Mouse (Mus musculus) forebrain, embryonic 13.5 days (tissue): Measurements from ENCODE around the gene Obox1. TPM values are rescaled to one million over a fixed set of nuclear protein-coding genes. Genes with fewer than 3 reads are reported as not detected.
"Not testable (repeated sequence)": the region's sequence is repeated elsewhere in the genome, so short reads cannot be mapped to it uniquely, and the experiment has no call there.

Source experiments
- ATAC-seq: fragments of 200-750 bp; cut with Nextera tagmentation; 2 replicates; pipeline ENCODE4 v1.8.0; 2017
- H3K27ac ChIP-seq: fragments of 300-500 bp; sonication (generic); 2 replicates; pipeline ENCODE4 v1.5.1; 2015; ENCODE audit warnings: inconsistent platforms, mild to moderate bottlenecking, moderate library complexity
- H3K27me3 ChIP-seq: fragments of 300-500 bp; sonication (generic); 2 replicates; pipeline ENCODE4 v1.6.1; 2015; ENCODE audit warnings: mild to moderate bottlenecking, inconsistent platforms
- H3K36me3 ChIP-seq: fragments of 300-500 bp; sonication (generic); 2 replicates; pipeline ENCODE4 v1.6.1; 2015; ENCODE audit warnings: mild to moderate bottlenecking, inconsistent platforms; ENCODE audit not compliant: poor library complexity, severe bottlenecking
- H3K4me1 ChIP-seq: fragments of 300-500 bp; sonication (generic); 2 replicates; pipeline ENCODE4 v1.6.1; 2015; ENCODE audit warnings: inconsistent platforms
- H3K4me2 ChIP-seq: fragments of 300-500 bp; sonication (generic); 2 replicates; pipeline ENCODE4 v1.6.1; 2015; ENCODE audit warnings: inconsistent platforms, mild to moderate bottlenecking, moderate library complexity
- H3K4me3 ChIP-seq: fragments of 300-500 bp; sonication (generic); 2 replicates; pipeline ENCODE4 v1.5.1; 2015; ENCODE audit warnings: mild to moderate bottlenecking, inconsistent platforms
- H3K9ac ChIP-seq: fragments of 300-500 bp; sonication (generic); 2 replicates; pipeline ENCODE4 v1.6.1; 2015; ENCODE audit warnings: mild to moderate bottlenecking, inconsistent platforms
- H3K9me3 ChIP-seq: fragments of 300-500 bp; sonication (generic); replicated peaks from 2 replicates; pipeline ENCODE4 v1.6.1; 2016; ENCODE audit warnings: inconsistent platforms
- WGBS: fragments of 180-500 bp; shearing (Covaris S2); methylation state at CpG from one replicate; pipeline ENCODE4 v1.1.7; 2015; 5-methylcytosine and 5-hydroxymethylcytosine counted together
- polyA plus RNA-seq: library from polyadenylated mRNA; unstranded; fragments of >200 nt; fragmentation: Nextera tagmentation; extraction: Ambion mirVana; gene quantifications from 2 replicates; pipeline ENCODE4 v1.2.1, GENCODE M21; 2015

The Obox1 gene
- not detected in 2 replicates for polyA plus RNA-seq

GRCm38 (mm10) chr7:15388421-15388998 lies at the start of gene Obox1, which contains the start of gene Obox2:
Gene Obox1 (plus strand): TSS chr7:15388948.
Gene Obox2 (plus strand): TSS chr7:15388721.
- not testable (repeated sequence) for ATAC-seq, H3K4me2 ChIP-seq, H3K9ac ChIP-seq, H3K9me3 ChIP-seq, H3K36me3 ChIP-seq, H3K4me1 ChIP-seq, H3K4me3 ChIP-seq, H3K27ac ChIP-seq, H3K27me3 ChIP-seq
- WGBS, result no CpG with 5 or more reads among the region's 2 CpGs

GRCm38 (mm10) chr7:15399147-15399874 lies 10.6 kb downstream of the Obox1 start:
- peaks cover 33% of the 10 kb centered on the region for H3K9me3 ChIP-seq
- not testable (repeated sequence) for ATAC-seq, H3K9ac ChIP-seq, H3K27ac ChIP-seq, H3K27me3 ChIP-seq, H3K36me3 ChIP-seq, H3K4me3 ChIP-seq, H3K4me1 ChIP-seq, H3K4me2 ChIP-seq
- WGBS, result 66% methylated on average over 3 of the region's 3 CpGs

- not testable (repeated sequence) for H3K9ac ChIP-seq, H3K4me3 ChIP-seq, H3K9me3 ChIP-seq, H3K27me3 ChIP-seq, ATAC-seq, H3K36me3 ChIP-seq, H3K27ac ChIP-seq, H3K4me1 ChIP-seq, H3K4me2 ChIP-seq
- WGBS, result 89% methylated on average over 10 of the region's 10 CpGs
Observed at GRCm38 (mm10) chr7:15406816-15407215, 18.1 kb downstream of the Obox1 start.

- not testable (repeated sequence) for H3K27me3 ChIP-seq, H3K36me3 ChIP-seq, H3K4me1 ChIP-seq, ATAC-seq, H3K9ac ChIP-seq, H3K4me2 ChIP-seq, H3K4me3 ChIP-seq, H3K27ac ChIP-seq
- WGBS, result 86% methylated on average over 9 of the region's 9 CpGs
- peaks cover 13% of the 10 kb centered on the region for H3K9me3 ChIP-seq
Observed at GRCm38 (mm10) chr7:15418046-15418445, 29.3 kb downstream of the Obox1 start.

- WGBS, result 84% methylated on average over 4 of the region's 4 CpGs
- not testable (repeated sequence) for H3K36me3 ChIP-seq
Observed at GRCm38 (mm10) chr7:15425537-15425936, 36.8 kb downstream of the Obox1 start.

GRCm38 (mm10) chr7:15509411-15509810 lies 120.7 kb downstream of the Obox1 start:
- H3K4me2 ChIP-seq, H3K9me3 ChIP-seq, H3K4me3 ChIP-seq, H3K36me3 ChIP-seq, ATAC-seq, H3K27me3 ChIP-seq, H3K4me1 ChIP-seq, H3K27ac ChIP-seq, H3K9ac ChIP-seq: not testable (repeated sequence)
- 82% methylated on average over 5 of the region's 5 CpGs for WGBS

More at GRCm38 (mm10) chr7:15425537-15425936, 36.8 kb downstream of the Obox1 start:
- ATAC-seq, H3K4me1 ChIP-seq, H3K27ac ChIP-seq, H3K9ac ChIP-seq, H3K4me2 ChIP-seq, H3K4me3 ChIP-seq, H3K27me3 ChIP-seq: not testable (repeated sequence)
- H3K9me3 ChIP-seq, result peaks cover 12% of the 10 kb centered on the region

Other genes starting within 250 kb of the Obox1 start
- gene Obox2, start 227 bp upstream of the Obox1 start, polyA plus RNA-seq, result not detected in 2 replicates